Mouse (Mus musculus): ENCODE results near the gene Dnah7a. TPM values are rescaled to one million over a fixed set of nuclear protein-coding genes. Genes with fewer than 3 reads are reported as not detected.
"Not testable (repeated sequence)": the region's sequence is repeated elsewhere in the genome, so short reads cannot be mapped to it uniquely, and the experiment has no call there.

Dnah7a gene
- polyA plus RNA-seq (2012; rRNA removed) = 4.3 and 5.5 TPM in 2 replicates

GRCm38 (mm10) chr1:53706431-53707361 lies at the start of gene Dnah7a:
TSS of gene Dnah7a (minus strand) at chr1:53706784.
- DNase-seq (ENCODE audit: extremely low spot score in 1 of 2, low spot score in 1 of 2) = peak in 1 of 2 experiments; percentile 64

GRCm38 (mm10) chr1:53753501-53753900 lies 46.9 kb upstream of the Dnah7a start:
- DNase-seq (ENCODE audit: extremely low spot score in 1 of 2, low spot score in 1 of 2) = not testable (repeated sequence)

- DNase-seq (ENCODE audit: extremely low spot score in 1 of 2, low spot score in 1 of 2) = no peak
Measured at GRCm38 (mm10) chr1:53751144-53751543, 44.6 kb upstream of the Dnah7a start.

GRCm38 (mm10) chr1:53750697-53751096 lies 44.1 kb upstream of the Dnah7a start:
- not testable (repeated sequence) for DNase-seq (ENCODE audit: extremely low spot score in 1 of 2, low spot score in 1 of 2)

GRCm38 (mm10) chr1:53749881-53750385 lies 43.3 kb upstream of the Dnah7a start:
- DNase-seq (ENCODE audit: extremely low spot score in 1 of 2, low spot score in 1 of 2) = not testable (repeated sequence)

- DNase-seq (ENCODE audit: extremely low spot score in 1 of 2, low spot score in 1 of 2) = no peak
Measured at GRCm38 (mm10) chr1:53748571-53748970, 42.0 kb upstream of the Dnah7a start.

- no peak for DNase-seq (ENCODE audit: extremely low spot score in 1 of 2, low spot score in 1 of 2)
Measured at GRCm38 (mm10) chr1:53746001-53746400, 39.4 kb upstream of the Dnah7a start.

GRCm38 (mm10) chr1:53741742-53742458 lies 35.3 kb upstream of the Dnah7a start:
- no peak for DNase-seq (ENCODE audit: extremely low spot score in 1 of 2, low spot score in 1 of 2)

GRCm38 (mm10) chr1:53740777-53741336 lies 34.3 kb upstream of the Dnah7a start:
- peak in 1 of 2 experiments; percentile 9 for DNase-seq (ENCODE audit: extremely low spot score in 1 of 2, low spot score in 1 of 2)

GRCm38 (mm10) chr1:53740077-53740776 lies 33.6 kb upstream of the Dnah7a start:
- not testable (repeated sequence) for DNase-seq (ENCODE audit: extremely low spot score in 1 of 2, low spot score in 1 of 2)

- DNase-seq (ENCODE audit: extremely low spot score in 1 of 2, low spot score in 1 of 2) = no peak
Measured at GRCm38 (mm10) chr1:53736583-53736982, 30.0 kb upstream of the Dnah7a start.

- DNase-seq (ENCODE audit: extremely low spot score in 1 of 2, low spot score in 1 of 2) = no peak
Measured at GRCm38 (mm10) chr1:53728489-53729225, 22.1 kb upstream of the Dnah7a start.

- DNase-seq (ENCODE audit: extremely low spot score in 1 of 2, low spot score in 1 of 2) = no peak
Measured at GRCm38 (mm10) chr1:53726883-53727282, 20.3 kb upstream of the Dnah7a start.

- DNase-seq (ENCODE audit: extremely low spot score in 1 of 2, low spot score in 1 of 2) = no peak
Measured at GRCm38 (mm10) chr1:53721353-53721752, 14.8 kb upstream of the Dnah7a start.

- no peak for DNase-seq (ENCODE audit: extremely low spot score in 1 of 2, low spot score in 1 of 2)
Measured at GRCm38 (mm10) chr1:53720601-53721351, 14.2 kb upstream of the Dnah7a start.

- no peak for DNase-seq (ENCODE audit: extremely low spot score in 1 of 2, low spot score in 1 of 2)
Measured at GRCm38 (mm10) chr1:53715966-53716515, 9.5 kb upstream of the Dnah7a start.

GRCm38 (mm10) chr1:53715446-53715845 lies 8.9 kb upstream of the Dnah7a start:
- DNase-seq (ENCODE audit: extremely low spot score in 1 of 2, low spot score in 1 of 2) = peak; percentile 23 to 92

GRCm38 (mm10) chr1:53713383-53713782 lies 6.8 kb upstream of the Dnah7a start:
- DNase-seq (ENCODE audit: extremely low spot score in 1 of 2, low spot score in 1 of 2) = peak; percentile 52 to 62

- no peak for DNase-seq (ENCODE audit: extremely low spot score in 1 of 2, low spot score in 1 of 2)
Measured at GRCm38 (mm10) chr1:53711069-53711468, 4.5 kb upstream of the Dnah7a start.

Measured in frontal cortex, adult 2 months (tissue).